Mouse (Mus musculus) hindbrain, embryonic 13.5 days (tissue): Measurements from ENCODE around the gene Smad9. TPM values are rescaled to one million over a fixed set of nuclear protein-coding genes. Genes with fewer than 3 reads are reported as not detected.

Experiments
- ATAC-seq: fragments of 200-750 bp; cut with Nextera tagmentation; 2 replicates; pipeline ENCODE4 v1.8.0; 2017; ENCODE audit warnings: moderate TSS enrichment; ENCODE audit not compliant: low FRiP score
- H3K27ac ChIP-seq: fragments of 300-500 bp; sonication (generic); 2 replicates; pipeline ENCODE4 v1.5.1; 2015; ENCODE audit warnings: inconsistent platforms, mild to moderate bottlenecking, moderate library complexity
- H3K27me3 ChIP-seq: fragments of 300-500 bp; sonication (generic); 2 replicates; pipeline ENCODE4 v1.6.1; 2015; ENCODE audit warnings: mild to moderate bottlenecking, inconsistent platforms
- H3K36me3 ChIP-seq: fragments of 300-500 bp; sonication (generic); 2 replicates; pipeline ENCODE4 v1.6.1; 2015; ENCODE audit warnings: mild to moderate bottlenecking, inconsistent platforms
- H3K4me1 ChIP-seq: fragments of 300-500 bp; sonication (generic); replicated peaks from 2 replicates; pipeline ENCODE4 v1.6.1; 2015; ENCODE audit warnings: inconsistent platforms
- H3K4me2 ChIP-seq: fragments of 300-500 bp; sonication (generic); 2 replicates; pipeline ENCODE4 v1.6.1; 2015; ENCODE audit warnings: inconsistent platforms, mild to moderate bottlenecking, moderate library complexity
- H3K4me3 ChIP-seq: fragments of 300-500 bp; sonication (generic); 2 replicates; pipeline ENCODE4 v1.5.1; 2015; ENCODE audit warnings: mild to moderate bottlenecking, inconsistent platforms
- H3K9ac ChIP-seq: fragments of 300-500 bp; sonication (generic); 2 replicates; pipeline ENCODE4 v1.6.1; 2015; ENCODE audit warnings: mild to moderate bottlenecking, inconsistent platforms
- H3K9me3 ChIP-seq: fragments of 300-500 bp; sonication (generic); 2 replicates; pipeline ENCODE4 v1.6.1; 2016; ENCODE audit warnings: inconsistent platforms
- WGBS: fragments of 180-500 bp; shearing (Covaris S2); methylation state at CpG from one replicate; pipeline ENCODE4 v1.1.7; 2015; 5-methylcytosine and 5-hydroxymethylcytosine counted together
- polyA plus RNA-seq: library from polyadenylated mRNA; unstranded; fragments of >200 nt; fragmentation: Nextera tagmentation; extraction: Ambion mirVana; gene quantifications from 2 replicates; pipeline ENCODE4 v1.2.1, GENCODE M21; 2015

Smad9 gene
- 0.31 and 0.48 TPM in 2 replicates for polyA plus RNA-seq

DNA sequence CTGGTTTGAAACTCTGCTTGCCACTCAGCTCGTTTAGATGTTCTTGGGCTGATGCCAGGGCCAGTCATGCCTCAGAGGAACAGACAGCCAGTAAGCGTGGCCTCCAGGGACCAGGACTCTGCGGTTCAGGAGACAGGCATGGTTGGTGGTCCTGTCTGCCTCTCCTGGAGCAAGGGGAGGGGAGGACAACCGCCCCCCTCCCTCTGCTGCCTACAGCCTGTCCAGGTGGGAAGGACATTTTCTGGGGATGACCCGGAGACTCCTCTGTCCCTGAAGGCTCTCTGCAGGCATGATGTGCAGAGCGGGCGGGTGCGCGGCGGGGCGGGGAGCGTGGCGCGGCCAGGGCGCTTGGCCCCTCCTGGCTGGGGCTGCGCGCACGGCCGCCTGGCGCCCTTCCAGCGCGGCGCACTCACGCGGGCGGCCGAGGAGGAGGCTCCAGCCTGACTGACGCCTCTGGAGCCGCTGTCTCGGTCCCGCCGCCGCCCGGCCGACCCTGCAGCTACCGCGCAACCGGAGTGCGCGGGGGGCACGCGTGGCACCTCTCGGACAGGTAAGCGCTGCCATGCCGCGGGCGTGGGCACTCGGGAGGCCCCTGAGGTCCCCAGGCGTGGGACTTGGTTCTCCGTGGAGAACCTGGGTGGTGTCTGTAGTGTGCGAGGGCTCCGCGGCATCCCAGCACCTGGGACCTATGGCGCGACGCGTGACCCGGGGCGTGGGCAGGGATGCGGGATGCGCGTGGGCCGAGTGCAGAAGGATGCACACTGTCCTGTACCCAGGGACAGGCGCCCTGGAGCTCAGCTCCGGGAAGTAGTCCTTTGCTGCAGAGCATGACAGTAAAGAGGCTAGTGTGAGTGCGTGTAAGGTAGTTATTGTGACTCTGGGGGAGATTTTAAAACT is at the start of gene Smad9:
TSS of gene Smad9 (plus strand) at position 438 of the 897 bp plus-strand sequence.
- peaks cover 20% of the 10 kb centered on the region for H3K27me3 ChIP-seq
- peaks cover 17% of the 10 kb centered on the region for H3K36me3 ChIP-seq
- peak within 1 kb of the TSS; percentile 40; the same call in 1 of the 2 replicates for H3K27ac ChIP-seq
- under 1% methylated on average over 65 of the region's 66 CpGs for WGBS
- H3K4me3 ChIP-seq: peak within 1 kb of the TSS; percentile 70
- H3K9ac ChIP-seq: peak within 1 kb of the TSS; percentile 81
- H3K4me1 ChIP-seq: peaks cover 21% of the 10 kb centered on the region
- ATAC-seq: peak; percentile 90
- peak within 1 kb of the TSS; percentile 100 for H3K4me2 ChIP-seq
- no peaks in the 10 kb centered on the region for H3K9me3 ChIP-seq

DNA sequence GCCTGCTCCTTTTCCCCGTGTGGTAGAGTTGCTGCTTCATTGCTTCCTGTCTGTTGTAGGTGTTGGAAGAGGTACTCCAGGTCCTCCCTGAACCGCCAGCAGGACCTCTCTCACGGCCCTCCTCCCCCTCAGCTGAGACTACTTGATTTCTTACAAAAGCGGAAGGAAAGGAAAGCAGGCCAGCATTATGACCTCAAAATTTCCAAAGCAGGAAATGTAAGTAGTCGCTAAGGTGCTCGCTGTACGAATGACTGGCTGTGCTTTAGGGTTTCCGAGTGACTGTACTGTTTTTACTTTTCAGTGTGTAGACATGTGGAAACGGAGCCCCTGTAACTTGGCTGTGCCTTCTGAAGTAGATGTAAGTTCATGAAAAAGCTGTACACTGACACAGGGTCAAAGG is 46.4 kb upstream of the Smad9 start:
- Histone ChIP-seq H3K4me3 (no peak overlapping the region), H3K9ac (no peak overlapping the region), H3K36me3 (peaks cover 78% of the 10 kb centered on the region), H3K27me3 (no peaks in the 10 kb centered on the region), H3K4me2 (no peak overlapping the region), H3K27ac (no peak overlapping the region), H3K4me1 (no peaks in the 10 kb centered on the region), H3K9me3 (no peaks in the 10 kb centered on the region)
- WGBS: 90% methylated on average over 9 of the region's 9 CpGs
- ATAC-seq: no peak

DNA sequence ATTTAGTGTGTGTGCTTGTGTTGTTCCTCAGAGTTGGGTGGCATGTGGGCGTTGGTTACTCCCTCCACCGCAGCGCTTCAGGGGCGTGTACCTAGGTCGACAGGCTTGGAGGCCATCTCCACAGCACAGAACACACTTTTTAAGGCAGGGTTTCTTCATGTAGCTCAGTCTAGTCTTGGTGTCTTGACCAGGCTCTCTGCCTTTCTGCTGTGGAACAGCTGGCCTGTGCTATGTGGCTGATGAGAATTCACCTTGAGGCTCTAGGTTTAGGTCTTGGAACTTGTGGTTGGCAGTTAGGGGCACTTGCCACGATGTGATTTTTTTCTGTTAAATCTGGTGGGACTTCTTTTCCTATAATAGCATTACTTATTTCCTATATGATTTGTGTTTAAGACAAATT is 41.1 kb upstream of the Smad9 start, which contains the start of gene Gm21958:
TSS of gene Gm21958 (minus strand) at position 101 of the 400 bp plus-strand sequence.
- H3K4me2 ChIP-seq: no peak within 1 kb of the TSS
- no peaks in the 10 kb centered on the region for H3K4me1 ChIP-seq
- no peaks in the 10 kb centered on the region for H3K9me3 ChIP-seq
- no peak within 1 kb of the TSS for H3K9ac ChIP-seq
- ATAC-seq: no peak
- no peak within 1 kb of the TSS for H3K27ac ChIP-seq
- 92% methylated on average over 6 of the region's 6 CpGs for WGBS
- peaks cover 78% of the 10 kb centered on the region for H3K36me3 ChIP-seq
- no peak within 1 kb of the TSS for H3K4me3 ChIP-seq
- no peaks in the 10 kb centered on the region for H3K27me3 ChIP-seq

DNA sequence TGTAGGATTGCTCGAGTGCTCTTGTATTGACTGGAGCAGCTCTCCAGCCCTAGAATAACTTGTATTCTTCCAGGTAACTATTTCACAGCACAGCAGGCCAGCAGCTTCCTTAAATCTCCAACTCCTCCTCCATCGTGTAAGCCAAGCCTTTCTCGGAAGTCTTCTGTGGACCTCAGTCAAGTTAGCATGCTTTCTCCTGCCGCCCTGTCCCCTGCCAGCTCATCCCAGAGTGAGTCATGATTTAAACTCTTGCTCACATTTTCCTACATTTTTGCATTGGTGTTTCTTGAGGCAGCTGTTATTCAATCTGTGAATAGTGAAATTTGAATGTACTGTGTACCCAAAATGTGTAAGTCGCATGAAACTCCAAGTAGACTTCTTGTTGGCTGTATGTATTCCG is 39.9 kb upstream of the Smad9 start:
- no peak overlapping the region for H3K4me3 ChIP-seq
- no peaks in the 10 kb centered on the region for H3K9me3 ChIP-seq
- no peak overlapping the region for H3K4me2 ChIP-seq
- H3K27me3 ChIP-seq: no peaks in the 10 kb centered on the region
- peaks cover 69% of the 10 kb centered on the region for H3K36me3 ChIP-seq
- H3K27ac ChIP-seq: no peak overlapping the region
- no peak overlapping the region for H3K9ac ChIP-seq
- ATAC-seq: no peak
- 94% methylated on average over 6 of the region's 6 CpGs for WGBS
- H3K4me1 ChIP-seq: no peaks in the 10 kb centered on the region

DNA sequence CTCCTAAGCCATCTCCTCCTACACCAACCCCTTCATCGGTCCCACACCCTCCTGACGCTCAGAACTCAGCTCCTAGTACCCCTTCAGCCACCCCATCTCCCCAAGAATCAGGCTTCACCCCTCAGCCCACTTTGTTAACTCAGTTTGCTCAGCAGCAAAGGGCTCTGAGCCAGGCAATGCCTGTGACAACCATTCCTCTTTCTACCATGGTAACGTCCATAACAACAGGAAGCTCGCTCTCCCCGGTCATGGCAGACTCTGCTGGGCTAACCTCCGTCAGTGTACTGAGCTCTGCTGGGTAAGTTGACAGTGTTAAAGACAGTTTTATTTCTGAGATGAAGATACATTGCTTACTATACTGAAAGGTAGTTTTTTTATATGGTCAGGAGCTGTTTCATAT is 38.0 kb upstream of the Smad9 start:
- no peak for ATAC-seq
- H3K9me3 ChIP-seq: no peaks in the 10 kb centered on the region
- H3K27me3 ChIP-seq: no peaks in the 10 kb centered on the region
- 74% methylated on average over 6 of the region's 6 CpGs for WGBS
- no peak overlapping the region for H3K4me3 ChIP-seq
- peaks cover 71% of the 10 kb centered on the region for H3K36me3 ChIP-seq
- no peak overlapping the region for H3K27ac ChIP-seq
- no peaks in the 10 kb centered on the region for H3K4me1 ChIP-seq
- no peak overlapping the region for H3K9ac ChIP-seq
- no peak overlapping the region for H3K4me2 ChIP-seq

DNA sequence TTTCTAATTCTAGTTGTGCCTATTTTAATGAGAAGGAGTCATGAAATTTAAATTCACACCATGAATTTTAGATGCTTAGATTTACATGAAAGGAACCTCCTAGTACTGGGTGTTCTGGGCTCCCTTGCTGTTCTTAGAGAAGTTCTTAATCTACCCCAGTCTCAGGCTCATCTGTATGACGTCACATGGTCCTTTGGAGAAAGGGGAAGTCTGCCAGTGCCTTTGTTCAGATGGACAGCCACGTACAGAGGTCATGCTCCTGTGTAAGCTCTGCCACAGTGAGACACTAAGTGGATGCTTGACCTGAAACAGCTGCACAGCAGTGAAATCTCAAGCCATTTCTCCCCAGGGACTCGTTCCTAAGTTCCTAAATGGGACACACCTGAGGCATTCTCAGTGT is 36.4 kb upstream of the Smad9 start:
- 51% methylated on average over 3 of the region's 3 CpGs for WGBS
- Histone ChIP-seq H3K4me2 (no peak overlapping the region), H3K27me3 (no peaks in the 10 kb centered on the region), H3K4me3 (no peak overlapping the region), H3K9me3 (no peaks in the 10 kb centered on the region), H3K36me3 (peaks cover 79% of the 10 kb centered on the region), H3K9ac (no peak overlapping the region), H3K4me1 (no peaks in the 10 kb centered on the region), H3K27ac (no peak overlapping the region)
- ATAC-seq: no peak

DNA sequence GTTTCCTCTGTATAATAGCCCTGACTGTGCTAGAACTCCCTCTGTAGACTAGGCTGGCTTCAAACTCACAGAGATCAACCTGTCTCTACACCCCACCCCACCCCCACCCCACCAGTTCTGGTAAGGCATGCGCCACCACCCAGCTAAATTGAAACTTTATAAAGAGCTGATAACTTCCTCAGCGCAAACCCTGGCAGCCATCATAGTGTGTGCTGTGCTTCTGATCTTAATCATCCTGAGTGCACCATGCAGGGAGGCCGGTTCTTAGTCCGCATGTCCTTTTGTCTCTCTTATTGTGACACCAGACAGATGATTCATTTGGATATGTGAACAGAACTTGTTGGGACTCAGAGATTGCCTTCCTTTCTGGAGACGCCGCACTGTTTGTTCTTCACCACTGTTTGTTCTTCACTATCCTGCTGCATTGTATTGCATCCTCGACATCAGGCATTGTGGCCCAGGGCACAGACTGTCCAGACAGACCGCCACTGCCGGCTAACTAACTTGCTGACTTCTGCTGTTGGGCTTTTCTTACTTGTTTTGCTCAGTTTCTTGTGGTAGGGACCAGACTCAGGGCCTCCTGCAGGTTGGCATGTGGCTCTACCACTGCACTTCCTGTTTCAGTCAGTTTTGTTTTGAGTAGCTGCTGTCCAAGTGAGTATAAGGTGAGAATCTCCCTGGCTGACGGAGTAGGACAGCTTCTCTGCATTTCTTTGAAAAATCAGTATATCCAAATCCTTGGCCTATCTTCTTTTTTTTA is 31.5 kb upstream of the Smad9 start:
- Histone ChIP-seq H3K27me3 (no peaks in the 10 kb centered on the region), H3K4me1 (no peaks in the 10 kb centered on the region), H3K27ac (no peak overlapping the region), H3K36me3 (peaks cover 69% of the 10 kb centered on the region), H3K9me3 (no peaks in the 10 kb centered on the region), H3K9ac (no peak overlapping the region), H3K4me2 (no peak overlapping the region), H3K4me3 (no peak overlapping the region)
- no peak for ATAC-seq
- 80% methylated on average over 10 of the region's 10 CpGs for WGBS

DNA sequence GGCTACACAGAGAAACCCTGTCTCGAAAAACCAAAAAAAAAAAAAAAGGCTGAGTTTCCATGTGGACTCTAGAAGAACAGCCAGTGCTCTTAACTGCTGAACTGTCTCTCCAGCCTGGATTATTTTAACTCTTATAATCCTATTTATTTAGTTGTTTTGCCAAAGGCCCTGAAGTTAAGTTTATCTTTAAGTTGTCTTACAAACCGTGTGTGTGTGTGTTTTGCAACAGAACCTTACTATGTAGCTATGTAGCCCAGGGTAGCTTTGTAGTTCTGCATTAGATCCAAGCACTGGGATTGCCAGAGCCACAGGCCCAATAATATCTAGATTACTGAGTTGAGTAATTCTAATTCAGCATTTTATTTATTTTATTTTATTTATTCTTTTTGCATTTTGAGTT is 30.0 kb upstream of the Smad9 start:
- ATAC-seq: no peak

DNA sequence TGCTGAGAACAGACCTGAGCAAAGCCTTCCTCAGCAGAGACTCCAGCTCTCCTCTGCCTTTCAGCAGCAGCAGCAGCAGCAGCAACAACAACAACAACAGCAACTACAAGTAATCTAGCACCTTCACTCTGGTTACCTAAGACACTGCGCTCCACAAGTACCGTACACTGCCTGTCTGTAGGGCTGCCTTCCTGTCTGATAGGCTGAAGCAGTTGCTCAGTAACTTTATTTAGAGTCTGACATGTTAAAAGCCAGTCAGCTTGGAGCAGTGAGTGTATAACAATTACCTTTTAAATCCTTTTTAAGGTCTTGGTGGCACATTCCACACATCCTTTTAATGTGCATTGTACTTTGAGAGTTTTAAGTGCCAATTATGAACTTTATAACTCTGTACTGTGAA is 27.8 kb upstream of the Smad9 start:
- Histone ChIP-seq H3K4me3 (no peak overlapping the region), H3K36me3 (peaks cover 75% of the 10 kb centered on the region), H3K9ac (no peak overlapping the region), H3K27ac (no peak overlapping the region), H3K4me2 (no peak overlapping the region), H3K27me3 (no peaks in the 10 kb centered on the region), H3K9me3 (no peaks in the 10 kb centered on the region), H3K4me1 (no peaks in the 10 kb centered on the region)
- no peak for ATAC-seq
- WGBS: 98% methylated on average over 2 of the region's 2 CpGs

More for the DNA sequence above, 30.0 kb upstream of the Smad9 start:
- Histone ChIP-seq H3K4me2 (no peak overlapping the region), H3K9me3 (no peaks in the 10 kb centered on the region), H3K27ac (no peak overlapping the region), H3K27me3 (no peaks in the 10 kb centered on the region), H3K36me3 (peaks cover 79% of the 10 kb centered on the region), H3K4me1 (no peaks in the 10 kb centered on the region), H3K4me3 (no peak overlapping the region), H3K9ac (no peak overlapping the region)
- 93% methylated on average over 2 of the region's 2 CpGs for WGBS

DNA sequence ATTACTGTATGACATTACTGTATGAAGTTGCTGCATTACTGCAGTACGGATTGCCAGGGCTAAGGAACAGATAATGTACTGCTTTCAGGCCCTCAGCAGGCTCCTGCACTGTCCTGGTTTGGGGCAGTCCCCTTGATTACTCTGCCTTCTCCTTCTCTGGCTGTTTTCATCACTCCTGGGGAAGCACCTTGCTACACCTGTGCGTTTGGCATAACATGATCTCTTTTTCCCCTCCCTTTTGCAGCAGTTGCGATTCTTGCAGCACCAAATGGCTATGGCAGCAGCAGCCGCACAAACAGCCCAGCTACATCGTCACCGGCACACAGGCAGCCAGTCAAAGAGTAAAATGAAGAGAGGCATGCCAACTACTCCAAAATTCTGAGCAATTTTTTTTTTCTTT is 27.3 kb upstream of the Smad9 start:
- Histone ChIP-seq H3K27ac (no peak overlapping the region), H3K9me3 (no peaks in the 10 kb centered on the region), H3K36me3 (peaks cover 73% of the 10 kb centered on the region), H3K4me1 (peaks cover 5% of the 10 kb centered on the region; the same call in 1 of the 2 replicates), H3K4me3 (no peak overlapping the region), H3K4me2 (no peak overlapping the region), H3K27me3 (no peaks in the 10 kb centered on the region), H3K9ac (no peak overlapping the region)
- no peak for ATAC-seq
- 94% methylated on average over 6 of the region's 6 CpGs for WGBS

DNA sequence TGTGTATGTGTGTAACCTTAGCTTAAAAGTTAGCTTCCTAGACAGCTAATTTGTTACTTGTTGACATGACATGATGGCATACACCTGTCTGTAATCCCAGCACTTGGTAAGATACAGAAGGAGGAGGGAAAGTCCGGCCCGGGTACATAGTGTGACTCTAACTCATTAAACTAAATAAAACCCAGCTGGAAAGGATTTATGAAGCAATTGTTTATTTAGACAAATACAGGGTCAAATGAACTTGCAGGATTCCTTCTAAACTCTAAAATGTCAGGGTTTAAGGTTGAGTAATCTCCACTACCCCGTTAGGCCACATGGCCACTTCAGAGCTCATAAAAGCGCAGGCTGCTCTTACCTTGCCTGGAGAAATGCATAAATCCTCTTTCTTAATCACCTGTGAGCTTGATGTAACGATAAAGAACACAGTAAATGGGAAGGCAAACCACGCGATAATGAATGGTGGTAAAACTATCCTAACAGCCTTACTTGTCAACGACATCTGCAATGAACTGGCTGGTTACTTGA is 23.7 kb upstream of the Smad9 start:
- Histone ChIP-seq H3K4me1 (peaks cover 22% of the 10 kb centered on the region), H3K9ac (no peak overlapping the region), H3K36me3 (peaks cover 57% of the 10 kb centered on the region), H3K9me3 (no peaks in the 10 kb centered on the region), H3K27ac (no peak overlapping the region), H3K4me3 (no peak overlapping the region), H3K27me3 (no peaks in the 10 kb centered on the region), H3K4me2 (no peak overlapping the region)
- ATAC-seq: no peak
- 91% methylated on average over 8 of the region's 8 CpGs for WGBS

DNA sequence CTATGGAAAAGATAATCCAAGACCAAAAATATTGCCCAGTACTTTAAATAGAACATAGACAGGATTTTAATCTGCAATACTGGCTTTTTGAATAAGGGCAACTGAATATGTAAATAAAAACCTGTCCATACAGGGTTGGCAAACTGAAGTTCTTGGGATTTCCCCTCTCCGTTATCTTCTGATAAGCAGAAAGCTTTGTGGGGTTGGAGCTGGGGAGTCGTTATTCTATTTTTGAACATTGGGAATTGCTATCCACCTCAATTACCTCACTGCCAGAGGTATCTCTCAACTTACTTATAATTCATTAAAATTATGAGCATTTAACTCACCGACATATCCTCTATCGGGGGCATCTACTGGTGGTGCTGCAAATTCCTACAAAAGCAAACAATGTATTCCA is 23.0 kb upstream of the Smad9 start:
- Histone ChIP-seq H3K9ac (0 out of 2 replicates have a peak overlapping the region, but pooled peaks have one; percentile 20), H3K9me3 (no peaks in the 10 kb centered on the region), H3K4me1 (peaks cover 22% of the 10 kb centered on the region), H3K4me2 (no peak overlapping the region), H3K27ac (no peak overlapping the region), H3K4me3 (no peak overlapping the region), H3K36me3 (peaks cover 50% of the 10 kb centered on the region), H3K27me3 (no peaks in the 10 kb centered on the region)
- 94% methylated on average over 4 of the region's 4 CpGs for WGBS
- ATAC-seq: no peak
